Mouse (Mus musculus) mouse embryonic stem cell (cell line): Measurements from ENCODE around the gene Krtap5-4.
"Not testable (repeated sequence)": the region's sequence is repeated elsewhere in the genome, so short reads cannot be mapped to it uniquely, and the experiment has no call there.

Source experiments
- in situ Hi-C, 2 experiments: fragments of 300-500 bp; cut with MboI; formaldehyde crosslinking; loops; 1 replicate in 1 of 2; 3 replicates in 1 of 2; pipeline ENCODE4 v1.14.3; 2019 to 2020; ENCODE audit warnings: low sequenced_read_pairs in 2 of 2, low pct_unique_long_range_greater_than_20kb in 1 of 2, mixed read lengths in 1 of 2; ENCODE audit not compliant: unreplicated experiment in 1 of 2

Gene Krtap5-4

DNA sequence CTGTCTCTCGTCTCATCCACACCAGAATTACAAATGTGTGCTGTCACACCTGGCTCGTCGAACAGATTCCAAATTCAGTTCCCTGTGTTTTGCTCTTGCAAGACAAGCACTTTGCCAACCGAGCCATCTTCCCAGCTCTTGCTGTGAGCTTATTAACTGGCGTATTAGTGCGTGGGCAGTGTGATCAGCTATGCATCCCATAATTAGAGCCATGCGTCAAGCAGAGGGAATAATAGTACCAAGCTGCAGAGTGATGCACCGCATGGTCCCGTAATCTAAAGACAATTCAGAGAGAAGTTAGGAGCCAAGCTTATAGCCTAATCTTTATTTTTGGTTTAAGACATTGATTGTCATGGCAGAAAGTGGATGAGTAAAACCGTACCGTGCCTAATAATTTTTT is 15.8 kb downstream of the Krtap5-4 start:
- in situ Hi-C loops, result no loop called here

DNA sequence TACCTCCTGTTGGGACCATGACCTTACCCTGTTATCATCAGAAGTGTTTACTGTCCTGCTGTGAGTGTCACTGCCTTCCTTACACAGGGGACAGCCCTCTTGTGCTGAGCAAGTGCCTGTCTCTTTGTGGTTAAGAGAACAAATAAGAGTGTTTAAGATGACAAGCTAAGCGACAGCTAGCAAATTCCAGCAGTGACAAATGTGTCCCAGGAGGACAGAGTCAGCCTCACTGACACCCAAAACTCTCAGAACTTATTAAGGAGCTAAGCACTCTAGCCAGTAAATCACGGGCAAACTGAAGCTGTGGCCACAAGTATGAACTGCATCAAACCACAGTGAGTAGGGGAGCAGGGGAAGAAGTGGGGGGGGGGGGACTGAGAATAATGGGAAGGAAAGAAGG is 17.6 kb downstream of the Krtap5-4 start:
- in situ Hi-C loops, result no loop called here

DNA sequence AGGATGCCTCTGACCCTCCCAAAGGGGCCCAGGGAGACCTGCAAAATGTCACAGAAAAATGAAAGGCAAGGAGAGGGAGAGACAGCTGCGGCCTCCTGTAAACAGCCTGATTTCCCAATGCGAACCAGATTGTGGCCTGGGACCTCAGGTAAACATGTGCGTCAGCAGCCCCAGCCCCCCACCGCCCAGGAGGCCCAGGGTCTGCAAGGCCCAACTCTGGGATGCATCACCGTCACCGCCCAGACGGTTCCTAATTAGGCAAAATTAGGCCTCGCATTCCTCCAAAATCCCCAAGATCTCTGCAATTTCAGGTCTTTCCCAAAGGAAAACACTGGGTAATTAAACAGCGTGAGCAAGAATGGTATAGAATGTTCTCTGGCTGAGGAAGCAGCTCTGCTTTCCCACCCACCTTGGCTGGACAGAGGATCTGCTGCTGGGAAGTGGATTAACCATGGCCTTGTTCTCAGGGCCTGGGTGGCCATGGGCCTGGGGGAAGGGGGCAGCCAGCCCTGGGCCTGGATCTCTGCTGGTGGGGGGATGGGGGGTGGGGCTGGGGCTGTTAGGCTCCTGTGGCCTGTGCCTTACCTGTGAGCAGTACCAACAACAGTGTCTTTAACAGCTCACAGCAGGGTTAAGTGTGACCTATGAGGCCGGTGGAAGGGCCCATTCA is 18.4 kb downstream of the Krtap5-4 start:
- in situ Hi-C loops, result not testable (repeated sequence)

DNA sequence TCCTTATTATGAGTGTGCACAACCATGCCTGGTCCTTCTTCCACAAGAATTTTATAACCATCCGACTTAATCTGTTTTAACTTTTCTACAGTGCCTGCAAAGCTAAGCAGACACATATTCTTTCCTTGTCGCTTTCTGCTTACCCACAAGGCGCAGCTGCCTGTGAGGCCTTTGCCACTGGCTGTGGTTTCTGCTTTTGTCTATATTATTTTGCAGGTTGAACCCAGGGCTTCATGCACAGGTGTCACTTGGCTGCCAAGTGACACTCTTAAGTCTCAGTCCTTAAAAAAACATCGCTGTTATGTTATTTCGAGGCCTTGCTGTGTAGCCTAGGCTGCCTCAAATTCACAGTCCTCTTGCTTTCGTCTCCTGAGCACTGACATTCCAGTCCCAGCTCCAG is 19.3 kb downstream of the Krtap5-4 start:
- in situ Hi-C loops, result no loop called here

DNA sequence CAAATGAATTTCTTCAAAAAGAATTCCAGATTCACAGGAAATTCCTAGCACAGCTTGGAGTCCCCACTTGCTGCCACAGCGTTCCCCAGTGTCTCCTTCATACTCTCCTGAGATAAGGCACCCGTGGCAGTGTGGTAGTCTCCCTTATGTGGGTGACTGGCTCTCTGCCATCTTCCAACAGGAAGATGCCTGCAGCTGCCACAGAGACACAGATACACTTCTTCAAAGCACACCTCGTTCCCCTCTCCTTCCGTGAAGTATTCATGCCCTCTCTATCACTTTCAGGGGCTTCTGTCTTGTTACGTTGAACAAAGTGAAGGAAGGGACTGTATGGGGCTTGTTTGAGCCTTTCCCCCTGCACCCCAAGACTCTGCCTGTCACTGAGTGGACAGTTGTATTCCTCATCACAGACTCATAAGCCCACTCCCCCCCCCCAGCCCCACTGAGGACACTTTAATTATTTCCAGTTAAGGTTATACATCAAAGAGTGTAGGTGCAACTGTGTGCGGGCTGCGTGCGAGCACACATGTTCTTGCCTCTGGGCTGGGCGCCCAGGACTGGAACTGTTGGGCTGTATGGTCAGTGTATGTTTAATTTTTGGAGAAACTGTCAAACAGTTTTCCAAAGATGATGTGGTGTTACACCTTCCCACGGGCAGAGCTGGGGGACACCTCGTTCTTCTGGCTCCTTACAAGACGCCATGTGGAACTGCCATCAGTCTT is 20.2 kb downstream of the Krtap5-4 start:
- in situ Hi-C loops, result no loop called here

DNA sequence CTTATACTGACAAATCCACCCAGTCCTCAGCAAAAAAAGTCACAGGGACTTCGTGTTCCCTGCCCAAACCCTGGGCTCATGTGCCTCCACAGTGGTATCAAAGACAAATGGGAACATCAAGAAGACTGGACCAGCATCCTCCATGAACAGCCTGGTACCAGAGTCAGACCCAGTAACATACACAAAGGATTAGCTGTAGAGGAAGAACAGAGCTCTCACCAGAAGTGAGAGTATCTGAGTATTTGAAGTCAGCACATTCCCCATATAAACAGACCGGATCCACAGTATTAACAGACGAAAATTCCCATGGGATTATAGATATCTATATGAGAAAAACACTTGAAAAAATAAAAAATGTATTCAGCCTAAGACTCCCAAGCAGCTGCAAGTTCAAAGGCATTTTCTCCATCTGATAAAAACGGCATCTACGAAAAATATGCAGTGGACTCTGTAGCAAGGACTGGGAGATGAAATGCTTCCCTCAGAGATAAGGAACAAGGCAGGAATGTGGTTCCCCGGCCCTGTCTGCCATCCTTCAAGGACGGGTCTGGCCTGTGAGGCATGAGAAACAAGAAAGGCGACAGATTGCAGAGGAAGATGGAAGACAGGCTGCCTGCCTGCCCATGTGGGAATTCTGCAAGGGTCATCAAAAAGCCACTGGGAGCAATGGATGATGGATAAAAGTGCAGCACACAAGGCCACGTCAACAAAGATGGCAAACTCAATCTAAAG is 23.5 kb downstream of the Krtap5-4 start:
- in situ Hi-C loops, result loop anchor here in 1 of 2 experiments (25.0 kb wide), 1 partner anchor 360 kb away; no protein-coding TSS in a partner anchor

DNA sequence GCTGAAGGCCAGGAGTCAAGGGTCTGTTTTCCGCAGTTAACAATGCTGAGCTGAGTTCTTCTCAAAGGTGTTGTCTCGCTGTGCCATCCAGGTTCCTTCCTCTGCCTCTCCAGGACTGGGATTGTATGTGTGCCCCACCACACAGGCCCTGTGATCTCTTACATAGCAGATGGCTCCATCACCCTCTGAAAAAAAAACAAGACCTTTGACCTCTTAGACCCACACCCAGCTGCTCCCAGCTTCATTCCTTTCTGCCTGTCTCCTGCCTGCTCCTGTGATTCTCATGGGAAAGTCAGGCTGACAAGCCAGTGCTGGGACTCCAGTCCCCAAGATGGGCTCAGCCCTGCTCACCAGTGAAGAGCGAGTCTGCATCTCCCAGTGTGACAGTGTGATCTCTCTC is 25.2 kb downstream of the Krtap5-4 start:
- in situ Hi-C loops, result loop anchor here in 1 of 2 experiments (25.0 kb wide), 1 partner anchor 359 kb away; no protein-coding TSS in a partner anchor

DNA sequence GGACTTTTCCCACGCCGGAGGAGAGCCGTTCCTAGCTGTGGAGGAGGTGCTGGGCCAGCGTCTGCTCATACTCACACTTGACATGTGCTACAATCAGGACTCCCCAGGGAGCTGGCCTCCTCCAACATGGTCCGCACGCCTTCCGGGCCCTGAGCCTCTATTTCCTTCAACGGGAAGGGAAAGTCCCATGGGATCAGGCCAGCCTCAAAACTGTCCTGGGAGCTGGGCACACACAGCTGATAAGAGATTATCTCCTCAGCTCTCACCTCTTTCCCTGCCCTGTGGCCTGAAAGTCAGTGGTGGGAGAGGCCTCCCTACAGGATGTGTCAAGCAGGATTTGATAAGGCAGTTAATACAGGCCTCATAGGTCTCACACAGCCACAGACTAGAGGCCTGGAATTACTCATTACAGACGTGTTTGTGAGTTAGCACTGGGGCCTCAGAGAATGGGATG is 26.9 kb downstream of the Krtap5-4 start:
- in situ Hi-C loops, result loop anchor here (10.0 to 25.0 kb wide), 4 partner anchors 105 to 357 kb away; partner anchors contain the start of gene Syt8 (in 2 of the 2)

DNA sequence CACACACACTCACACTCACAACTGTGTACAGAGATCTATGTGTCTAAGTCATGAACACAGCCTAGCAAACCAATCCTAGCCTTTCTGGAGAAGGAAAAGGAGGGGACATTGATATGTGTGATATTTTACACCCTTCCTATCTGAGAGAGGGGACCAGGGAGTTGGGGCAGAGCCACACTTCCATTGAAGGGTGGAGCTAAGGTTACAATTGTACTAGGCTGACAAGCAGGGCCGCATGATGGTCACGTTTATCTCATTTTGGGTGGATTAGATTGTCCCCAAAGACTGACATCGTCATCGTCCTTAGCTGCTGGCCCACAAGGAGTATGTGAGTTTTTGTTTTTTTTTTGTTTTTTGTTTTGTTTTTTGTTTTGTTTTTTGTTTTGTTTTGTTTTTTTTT is 27.9 kb downstream of the Krtap5-4 start:
- in situ Hi-C loops, result loop anchor here (10.0 to 25.0 kb wide), 4 partner anchors 104 to 356 kb away; partner anchors contain the start of gene Syt8 (in 2 of the 2)

DNA sequence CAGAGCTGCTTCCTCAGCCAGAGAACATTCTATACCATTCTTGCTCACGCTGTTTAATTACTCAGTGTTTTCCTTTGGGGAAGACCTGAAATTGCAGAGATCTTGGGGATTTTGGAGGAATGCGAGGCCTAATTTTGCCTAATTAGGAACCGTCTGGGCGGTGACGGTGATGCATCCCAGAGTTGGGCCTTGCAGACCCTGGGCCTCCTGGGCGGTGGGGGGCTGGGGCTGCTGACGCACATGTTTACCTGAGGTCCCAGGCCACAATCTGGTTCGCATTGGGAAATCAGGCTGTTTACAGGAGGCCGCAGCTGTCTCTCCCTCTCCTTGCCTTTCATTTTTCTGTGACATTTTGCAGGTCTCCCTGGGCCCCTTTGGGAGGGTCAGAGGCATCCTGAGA is 29.4 kb downstream of the Krtap5-4 start:
- in situ Hi-C loops, result loop anchor here (10.0 to 25.0 kb wide), 4 partner anchors 102 to 355 kb away; partner anchors contain the start of gene Syt8 (in 2 of the 2)

DNA sequence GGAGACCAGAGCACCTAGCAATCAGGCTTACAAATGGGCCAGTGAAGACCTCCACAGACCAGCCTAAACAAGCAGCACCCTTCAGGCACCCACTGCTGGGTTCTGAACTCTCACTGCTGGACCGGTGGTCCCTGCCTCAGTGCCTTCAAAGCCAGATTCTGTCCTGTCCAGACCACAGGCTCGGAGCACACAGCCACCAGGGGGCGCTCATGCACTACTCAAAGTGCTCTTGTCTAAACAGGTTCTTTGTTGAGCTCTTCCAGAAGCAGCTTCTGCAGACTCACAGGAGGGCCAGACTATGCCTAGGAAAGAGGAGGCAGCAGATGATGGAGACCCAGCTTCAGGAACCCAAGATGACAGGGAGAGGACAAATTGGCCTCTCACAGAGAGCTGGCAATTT is 30.9 kb downstream of the Krtap5-4 start:
- in situ Hi-C loops, result loop anchor here (10.0 to 25.0 kb wide), 4 partner anchors 101 to 353 kb away; partner anchors contain the start of gene Syt8 (in 2 of the 2)

DNA sequence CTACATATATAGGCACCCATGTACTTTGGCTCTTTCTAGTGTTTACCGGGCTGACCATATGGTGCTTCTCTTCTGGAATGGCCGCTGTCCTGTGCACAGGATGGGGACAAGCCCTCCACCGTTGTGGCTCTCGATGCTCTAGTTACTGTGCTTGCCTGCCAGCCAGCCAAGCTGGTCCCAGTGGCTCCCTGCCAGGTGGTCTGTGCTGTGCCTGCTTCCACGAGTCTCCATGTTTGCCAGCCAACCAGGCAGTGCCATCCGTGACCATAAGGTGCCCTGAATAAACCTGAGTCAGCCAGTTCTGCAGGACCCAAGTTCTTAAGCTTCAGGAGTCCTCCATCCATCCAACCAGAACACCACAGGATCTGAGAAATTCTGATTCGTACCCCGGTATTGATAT is 31.8 kb downstream of the Krtap5-4 start:
- in situ Hi-C loops, result loop anchor here (10.0 to 25.0 kb wide), 4 partner anchors 100 to 352 kb away; partner anchors contain the start of gene Syt8 (in 2 of the 2)

DNA sequence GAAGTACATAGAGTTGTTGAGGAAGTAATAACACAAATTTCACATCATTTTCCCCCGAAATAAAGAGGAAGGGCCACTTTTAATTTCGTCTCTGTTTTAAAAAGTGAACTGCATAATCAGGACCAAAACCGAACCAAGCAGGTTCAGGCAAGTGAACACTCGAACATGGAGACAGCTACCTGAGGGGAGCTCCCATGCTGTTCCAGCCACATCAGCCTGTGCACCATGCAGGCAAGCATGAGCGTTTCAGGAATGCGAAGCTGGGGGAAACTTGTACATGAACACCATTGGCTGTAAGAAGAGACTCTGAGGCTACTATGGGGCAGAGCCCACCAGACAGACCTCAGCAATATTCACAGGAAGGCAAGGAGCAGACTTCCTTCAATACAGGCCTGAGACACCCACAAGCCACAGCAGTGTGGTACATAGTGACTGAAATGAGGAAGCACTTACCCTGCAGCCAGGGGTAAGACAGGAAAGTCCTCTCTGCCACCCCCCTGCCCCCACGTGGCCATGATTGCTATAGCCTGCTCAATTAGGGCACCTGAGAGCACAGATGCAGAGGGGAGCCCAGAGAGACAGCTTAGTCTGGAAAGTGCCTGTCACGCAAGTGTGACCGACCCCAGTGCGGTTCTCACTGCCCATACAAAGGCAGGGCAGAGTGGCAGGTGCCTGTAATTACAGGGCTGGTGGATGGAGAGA is 37.1 kb downstream of the Krtap5-4 start:
- in situ Hi-C loops, result loop anchor here in 1 of 2 experiments (25.0 kb wide), 1 partner anchor 347 kb away; no protein-coding TSS in a partner anchor

DNA sequence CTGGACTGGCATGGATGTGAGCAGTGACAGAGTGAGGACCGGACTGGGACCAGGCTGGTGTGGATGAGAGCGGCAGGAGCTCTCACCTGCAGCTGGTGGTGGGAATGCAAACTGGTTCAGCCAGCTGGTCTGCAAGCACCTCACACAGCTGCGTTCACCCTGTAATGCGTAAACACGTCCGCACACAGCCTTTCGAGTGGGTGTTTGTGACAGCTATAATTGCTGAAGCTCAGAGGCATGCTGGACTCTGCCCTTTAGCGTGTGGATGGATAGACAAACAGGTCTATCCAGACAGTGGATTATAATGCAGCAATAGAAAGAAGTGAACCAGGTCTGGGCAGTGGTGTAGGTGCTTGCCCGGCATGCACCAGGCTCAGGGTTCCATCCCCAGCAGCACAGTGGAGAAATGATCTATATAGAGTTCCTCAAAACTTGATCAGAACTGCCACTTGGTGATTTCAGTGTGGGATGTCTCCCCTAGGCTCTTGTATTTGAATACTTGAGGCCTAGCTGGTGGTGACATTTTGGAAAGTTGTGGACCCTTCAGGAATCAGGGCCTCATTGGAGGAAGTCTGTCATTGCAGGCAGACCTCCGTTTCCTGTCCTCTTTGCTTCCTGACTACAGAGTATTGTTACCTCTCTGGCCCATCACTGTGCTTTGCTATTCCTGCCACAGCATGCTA is 38.4 kb downstream of the Krtap5-4 start:
- in situ Hi-C loops, result loop anchor here in 1 of 2 experiments (25.0 kb wide), 1 partner anchor 346 kb away; no protein-coding TSS in a partner anchor

DNA sequence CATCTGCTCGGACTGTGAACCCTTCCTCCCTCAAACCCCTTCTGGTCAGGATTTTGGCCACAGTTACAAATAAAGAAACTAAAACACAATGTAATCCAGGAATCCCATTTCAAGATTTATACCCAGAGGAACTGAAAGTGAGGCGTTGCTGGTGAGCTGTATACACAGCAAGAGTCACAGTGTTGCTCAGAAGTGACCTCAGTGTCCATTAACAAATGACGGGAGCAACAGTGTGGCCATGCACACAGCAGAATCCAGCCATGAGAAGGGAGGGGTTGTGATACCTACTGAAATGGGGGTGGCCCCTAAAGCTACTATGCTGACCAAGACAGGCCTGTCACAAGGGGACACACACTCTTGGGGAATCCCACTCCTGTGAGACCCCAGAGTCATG is 38.9 kb downstream of the Krtap5-4 start:
- in situ Hi-C loops, result loop anchor here in 1 of 2 experiments (25.0 kb wide), 1 partner anchor 345 kb away; no protein-coding TSS in a partner anchor

DNA sequence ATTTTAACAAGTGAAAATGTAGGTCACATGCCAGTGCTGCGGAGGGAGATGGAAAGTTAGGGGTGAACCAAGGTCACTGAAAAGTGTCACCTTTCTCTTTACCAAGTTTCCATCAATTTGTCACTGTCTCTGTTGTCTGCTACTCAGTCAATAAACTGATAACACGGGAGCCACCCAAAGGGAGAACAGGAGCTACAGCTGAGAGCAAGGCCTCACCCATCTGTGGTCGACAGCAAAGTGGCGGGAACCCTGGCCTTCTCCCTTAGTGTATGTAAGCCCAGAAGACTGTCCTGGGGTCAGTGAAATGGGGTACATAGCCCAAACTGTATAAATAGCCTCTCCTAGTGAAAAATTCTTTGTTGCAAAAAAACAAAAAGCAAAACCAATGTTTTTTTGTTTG is 44.2 kb downstream of the Krtap5-4 start:
- in situ Hi-C loops, result loop anchor here in 1 of 2 experiments (25.0 kb wide), 1 partner anchor 340 kb away; no protein-coding TSS in a partner anchor

DNA sequence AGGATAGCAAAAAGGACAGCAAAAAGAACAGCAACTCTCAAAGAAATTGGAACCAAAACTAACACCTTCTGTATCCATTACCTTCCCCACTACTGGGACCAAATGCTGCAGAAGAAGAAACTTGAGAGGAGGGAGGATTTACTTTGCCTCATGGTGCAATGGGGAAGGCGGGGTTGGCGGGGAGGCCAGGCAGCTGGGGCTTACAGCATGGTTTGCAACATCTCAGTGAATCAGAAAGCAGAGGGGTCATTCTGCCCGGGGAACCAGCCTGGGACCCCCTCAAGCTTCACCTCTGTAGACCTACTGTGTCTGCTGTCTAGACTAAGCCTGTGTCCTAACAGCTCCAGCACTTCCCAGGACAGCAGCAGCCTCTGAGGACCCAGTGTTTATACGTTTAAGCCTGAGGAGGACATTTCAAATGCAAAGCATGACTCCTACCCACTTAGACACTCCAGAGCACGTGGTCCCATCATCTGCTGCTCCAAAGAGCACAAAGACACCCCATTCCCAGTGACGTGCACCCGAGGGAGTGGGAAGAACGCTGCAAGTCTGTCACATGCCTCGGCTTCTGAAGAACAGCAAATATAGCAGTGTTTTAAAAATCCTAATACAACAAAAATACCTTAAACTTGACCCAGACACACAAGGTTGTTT is 46.1 kb downstream of the Krtap5-4 start:
- in situ Hi-C loops, result loop anchor here in 1 of 2 experiments (25.0 kb wide), 1 partner anchor 338 kb away; no protein-coding TSS in a partner anchor
